Mouse (Mus musculus): ENCODE data around the gene Klra17.
"Not testable (repeated sequence)": the region's sequence is repeated elsewhere in the genome, so short reads cannot be mapped to it uniquely, and the experiment has no call there.

The Klra17 gene

GRCm38 (mm10) chr6:129876549-129876948 is at the start of gene Klra17:
TSS of gene Klra17 (minus strand) at chr6:129876672.
- no peak for DNase-seq

GRCm38 (mm10) chr6:129917476-129917946 is 41.0 kb upstream of the Klra17 start, which contains the start of gene Klra5:
TSS of gene Klra5 (minus strand) at chr6:129917650.
- DNase-seq, result not testable (repeated sequence)

DNA sequence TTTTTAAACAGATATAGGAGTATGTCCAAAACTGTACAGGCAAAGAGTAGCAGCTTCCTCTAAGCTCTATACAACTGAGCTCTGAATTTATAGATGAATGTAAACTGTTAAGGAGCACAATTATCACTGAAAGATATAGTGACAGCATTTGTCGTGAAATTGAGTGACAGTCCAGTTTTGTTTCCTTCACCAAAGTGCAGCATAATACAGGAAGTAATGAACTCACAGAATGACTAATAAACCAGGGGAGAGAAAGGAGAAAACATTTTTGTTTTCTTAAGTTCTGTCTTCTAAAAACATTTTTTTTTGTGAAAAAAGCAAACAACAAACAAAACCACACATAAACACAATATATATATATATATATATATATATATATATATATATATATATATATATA is 40.5 kb upstream of the Klra17 start:
- no peak for DNase-seq

DNA sequence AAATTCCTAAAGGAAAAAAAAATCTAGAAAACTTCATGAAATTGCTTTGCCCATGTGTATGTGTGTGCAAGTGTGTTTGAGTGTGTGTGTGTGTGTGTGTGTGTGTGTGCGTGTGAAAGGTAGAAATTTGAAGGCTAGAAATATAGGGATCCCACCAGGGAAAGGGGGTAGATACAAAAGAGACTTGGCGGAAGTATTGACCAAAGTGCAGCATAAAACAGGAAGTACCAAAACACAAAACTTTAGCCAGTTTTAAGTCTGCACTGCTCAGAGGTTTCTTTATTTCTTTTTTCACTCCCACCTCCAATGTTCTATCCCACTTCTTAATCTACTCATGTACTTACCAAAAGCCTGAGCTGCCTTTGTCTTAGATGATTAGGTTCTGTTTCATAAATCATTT is 6.1 kb upstream of the Klra17 start:
- DNase-seq, result no peak

GRCm38 (mm10) chr6:129862349-129862748 is 14.1 kb downstream of the Klra17 start, which contains the start of gene Gm17631:
TSS of gene Gm17631 (plus strand) at chr6:129862649.
- not testable (repeated sequence) for DNase-seq

- no peak for DNase-seq
These were observed 50.9 kb downstream of the Klra17 start for GRCm38 (mm10) chr6:129825559-129825958.

DNA sequence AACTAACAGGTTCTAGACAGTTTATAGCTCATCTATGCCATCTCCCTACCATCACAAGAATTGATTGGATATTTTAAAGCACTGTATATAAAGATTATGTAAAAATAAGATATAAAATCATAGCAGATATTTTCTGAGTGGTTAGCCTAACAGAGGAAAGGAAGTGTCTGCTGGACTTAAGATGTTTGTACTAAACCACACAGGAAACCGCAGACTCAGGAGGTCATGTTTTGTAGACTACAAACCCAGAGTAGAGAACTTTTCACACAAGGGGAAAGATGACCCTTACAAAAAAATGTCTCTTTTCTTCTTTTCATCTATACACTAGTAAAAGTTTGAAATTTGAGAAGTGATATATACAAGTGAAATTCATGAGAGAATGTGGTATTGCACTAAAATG is 52.5 kb downstream of the Klra17 start:
- no peak for DNase-seq

DNA sequence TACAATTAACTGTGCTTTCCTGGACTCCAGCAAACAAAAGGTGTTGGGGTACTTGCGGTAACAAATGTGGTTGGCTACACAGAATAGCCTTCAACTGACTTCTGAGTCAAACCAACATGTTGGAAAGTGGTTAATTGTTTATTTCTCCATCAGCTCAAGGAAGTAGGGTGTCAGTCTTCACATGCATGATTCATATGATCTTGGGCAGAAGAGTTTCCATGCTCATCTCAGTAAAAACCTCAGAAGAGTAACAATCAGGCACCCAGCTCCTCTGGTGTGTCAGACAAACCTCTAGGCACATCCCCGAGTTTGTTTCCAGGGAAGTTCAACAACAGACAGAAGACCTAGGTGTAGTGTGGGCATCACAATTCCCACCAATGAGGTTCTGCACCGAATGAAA is 58.7 kb downstream of the Klra17 start:
- no peak for DNase-seq

GRCm38 (mm10) chr6:129784170-129784569 is 92.3 kb downstream of the Klra17 start, which contains the start of gene Gm156:
TSS of gene Gm156 (minus strand) at chr6:129784270.
- not testable (repeated sequence) for DNase-seq

Data from liver (tissue).